Mouse (Mus musculus) stomach, embryonic 16.5 days (tissue): ENCODE measurements around the gene Gpd1. TPM values are rescaled to one million over a fixed set of nuclear protein-coding genes. Genes with fewer than 3 reads are reported as not detected.

ENCODE experiments used
- ATAC-seq: fragments of 200-750 bp; cut with Nextera tagmentation; 2 replicates; pipeline ENCODE4 v1.8.0; 2017; ENCODE audit warnings: moderate number of reproducible peaks, moderate TSS enrichment; ENCODE audit not compliant: insufficient read depth, low FRiP score
- H3K27ac ChIP-seq: fragments of 300-500 bp; sonication (generic); 2 replicates; pipeline ENCODE4 v1.5.1; 2014; ENCODE audit warnings: low read length
- H3K27me3 ChIP-seq: fragments of 300-500 bp; sonication (generic); 2 replicates; pipeline ENCODE4 v1.6.1; 2014; ENCODE audit warnings: low read length, control low read depth, mixed read lengths; ENCODE audit not compliant: control insufficient read depth, insufficient read depth
- H3K36me3 ChIP-seq: fragments of 300-500 bp; sonication (generic); 2 replicates; pipeline ENCODE4 v1.6.1; 2014; ENCODE audit warnings: low read length; ENCODE audit not compliant: control insufficient read depth, insufficient read depth
- H3K4me1 ChIP-seq: fragments of 300-500 bp; sonication (generic); 2 replicates; pipeline ENCODE4 v1.6.1; 2014; ENCODE audit warnings: low read length, control low read depth, mixed read lengths; ENCODE audit not compliant: control insufficient read depth, insufficient read depth
- H3K4me2 ChIP-seq: fragments of 300-500 bp; sonication (generic); 2 replicates; pipeline ENCODE4 v1.6.1; 2014; ENCODE audit warnings: low read depth, low read length, mixed read lengths
- H3K4me3 ChIP-seq: fragments of 300-500 bp; sonication (generic); replicated peaks from 2 replicates; pipeline ENCODE4 v1.5.1; 2014; ENCODE audit warnings: mild to moderate bottlenecking, low read length
- H3K9ac ChIP-seq: fragments of 300-500 bp; sonication (generic); 2 replicates; pipeline ENCODE4 v1.6.1; 2014; ENCODE audit warnings: low read length
- H3K9me3 ChIP-seq: fragments of 300-500 bp; sonication (generic); replicated peaks from 2 replicates; pipeline ENCODE4 v1.6.1; 2016; ENCODE audit warnings: low read length, control low read depth; ENCODE audit not compliant: control insufficient read depth
- WGBS: fragments of 180-500 bp; shearing (Covaris S2); extraction: QIAGEN DNeasy Blood & Tissue Kit; methylation state at CpG from one replicate; pipeline ENCODE4 v1.1.7; 2014; 5-methylcytosine and 5-hydroxymethylcytosine counted together
- polyA plus RNA-seq: library from polyadenylated mRNA; unstranded; fragments of >200 nt; fragmentation: Nextera tagmentation; extraction: Ambion mirVana; gene quantifications from 2 replicates; pipeline ENCODE4 v1.2.1, GENCODE M21; 2015

Gpd1 gene
- polyA plus RNA-seq, 1 experiment from 2014 or later, result 9.2 TPM

DNA sequence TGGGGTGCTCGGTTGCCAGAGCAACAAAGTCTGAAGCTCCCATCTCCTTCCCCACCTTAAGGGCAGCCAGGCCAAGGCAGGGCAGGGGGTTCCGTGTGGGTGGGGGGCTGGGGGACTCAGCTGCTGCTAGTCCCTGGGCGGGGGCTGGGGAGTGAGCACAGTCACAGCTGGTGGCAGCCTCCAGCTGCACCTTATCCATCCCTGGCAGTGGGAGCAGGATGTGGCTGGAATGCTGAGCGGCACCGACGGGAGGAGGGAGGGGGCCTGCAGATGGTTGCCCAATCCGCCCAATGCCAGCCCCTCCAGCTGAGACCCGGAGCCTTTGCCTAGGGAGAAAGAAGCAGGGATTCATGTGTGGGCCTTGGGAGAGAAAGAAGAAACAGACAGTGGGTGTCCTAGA lies 40.2 kb upstream of the Gpd1 start:
- H3K27ac ChIP-seq, result no peak overlapping the region
- no peaks in the 10 kb centered on the region for H3K9me3 ChIP-seq
- 0 out of 2 replicates have a peak, but pooled peaks have one; percentile 34 for ATAC-seq
- 42% methylated on average over 8 of the region's 8 CpGs for WGBS
- no peak overlapping the region for H3K9ac ChIP-seq
- H3K27me3 ChIP-seq, result peaks cover 7% of the 10 kb centered on the region
- H3K4me1 ChIP-seq, result no peaks in the 10 kb centered on the region
- no peaks in the 10 kb centered on the region for H3K36me3 ChIP-seq
- H3K4me2 ChIP-seq, result no peak overlapping the region
- no peak overlapping the region for H3K4me3 ChIP-seq

DNA sequence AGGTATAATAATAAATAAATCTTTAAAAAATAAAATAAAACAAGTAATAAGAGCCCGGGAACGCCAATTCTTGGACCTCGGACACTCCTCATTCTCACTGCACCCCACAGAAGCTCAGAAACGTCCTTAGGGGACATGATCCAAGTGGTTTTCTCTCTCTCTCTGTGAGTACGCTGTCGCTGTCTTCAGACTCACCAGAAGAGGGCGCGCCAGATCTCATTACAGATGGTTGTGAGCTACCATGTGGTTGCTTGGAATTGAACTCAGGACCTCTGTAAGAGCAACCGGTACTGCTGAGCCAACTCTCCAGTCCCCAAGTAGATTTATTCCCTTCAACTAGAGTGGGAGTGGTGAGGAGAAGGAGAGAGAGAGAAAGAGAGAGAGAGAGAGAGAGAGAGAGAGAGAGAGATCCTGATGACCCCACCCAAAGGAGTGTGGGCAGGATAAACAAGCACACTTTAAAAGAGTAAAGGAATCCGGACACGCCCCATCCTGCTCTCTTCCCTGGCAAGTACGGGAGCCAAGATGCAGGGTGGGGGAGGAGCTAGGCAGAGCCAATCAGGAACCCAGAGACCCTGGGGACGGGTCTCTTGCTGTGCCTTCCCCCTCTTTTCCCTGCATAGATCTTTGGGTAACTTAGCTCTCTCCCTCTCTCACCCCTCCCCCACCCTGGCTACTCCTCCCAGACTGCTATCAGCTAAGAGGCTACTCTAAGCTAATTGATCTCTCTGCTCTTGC lies 39.1 kb upstream of the Gpd1 start:
- H3K4me2 ChIP-seq, result no peak overlapping the region
- no peak overlapping the region for H3K4me3 ChIP-seq
- H3K36me3 ChIP-seq, result no peaks in the 10 kb centered on the region
- no peaks in the 10 kb centered on the region for H3K4me1 ChIP-seq
- no peaks in the 10 kb centered on the region; the same call in 1 of the 2 replicates for H3K27me3 ChIP-seq
- no peak overlapping the region for H3K9ac ChIP-seq
- ATAC-seq, result peak; percentile 69; the same call in 1 of the 2 replicates
- no peaks in the 10 kb centered on the region for H3K9me3 ChIP-seq
- H3K27ac ChIP-seq, result no peak overlapping the region
- 14% methylated on average over 13 of the region's 13 CpGs for WGBS

DNA sequence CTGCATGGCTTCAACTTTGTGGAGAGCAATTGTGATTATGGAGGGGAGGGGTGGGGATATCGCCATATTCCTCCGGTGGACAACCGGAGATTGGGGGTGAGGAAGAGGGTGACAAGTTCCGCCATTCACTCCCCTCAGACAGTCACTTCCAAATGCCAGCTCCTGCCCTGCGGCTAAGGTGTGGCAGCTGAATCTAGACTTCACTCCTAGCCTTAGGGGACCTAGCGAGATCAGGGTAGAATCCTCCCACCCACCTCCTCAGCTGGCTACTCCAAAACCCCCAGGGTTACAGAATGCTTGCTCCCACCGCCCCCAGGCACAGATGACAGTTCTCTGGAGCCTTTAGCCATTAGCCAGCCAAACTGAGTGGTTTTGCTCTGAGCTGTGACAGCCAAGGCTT lies 38.3 kb upstream of the Gpd1 start:
- H3K27ac ChIP-seq, result no peak overlapping the region
- no peak overlapping the region for H3K4me3 ChIP-seq
- no peak for ATAC-seq
- no peaks in the 10 kb centered on the region for H3K9me3 ChIP-seq
- H3K9ac ChIP-seq, result no peak overlapping the region
- no peaks in the 10 kb centered on the region for H3K36me3 ChIP-seq
- no peaks in the 10 kb centered on the region; the same call in 1 of the 2 replicates for H3K27me3 ChIP-seq
- no peaks in the 10 kb centered on the region for H3K4me1 ChIP-seq
- 58% methylated on average over 7 of the region's 7 CpGs for WGBS
- no peak overlapping the region for H3K4me2 ChIP-seq

DNA sequence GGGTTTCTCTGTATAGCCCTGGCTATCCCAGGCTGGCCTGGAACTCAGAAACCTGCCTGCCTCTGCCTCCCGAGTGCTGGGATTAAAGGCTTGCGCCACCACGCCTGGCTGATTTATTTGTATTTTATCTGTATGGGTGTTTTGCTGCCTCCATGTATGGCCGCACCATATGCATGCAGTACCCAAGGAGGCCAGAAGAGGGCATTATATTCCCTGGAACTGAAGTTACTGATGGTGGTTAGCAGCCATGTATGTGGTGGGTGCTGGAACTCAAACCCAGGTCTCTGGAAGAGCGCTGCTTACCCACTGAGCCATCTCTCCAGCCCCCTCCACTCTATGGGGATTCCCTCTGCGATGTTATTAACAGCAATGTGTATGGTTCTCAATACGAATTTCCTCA lies 34.4 kb upstream of the Gpd1 start:
- Histone ChIP-seq H3K27me3 (no peaks in the 10 kb centered on the region; the same call in 1 of the 2 replicates), H3K4me2 (no peak overlapping the region), H3K9me3 (no peaks in the 10 kb centered on the region), H3K27ac (no peak overlapping the region), H3K4me1 (no peaks in the 10 kb centered on the region), H3K9ac (no peak overlapping the region), H3K36me3 (no peaks in the 10 kb centered on the region), H3K4me3 (no peak overlapping the region)
- 92% methylated on average over 7 of the region's 7 CpGs for WGBS
- ATAC-seq, result no peak

DNA sequence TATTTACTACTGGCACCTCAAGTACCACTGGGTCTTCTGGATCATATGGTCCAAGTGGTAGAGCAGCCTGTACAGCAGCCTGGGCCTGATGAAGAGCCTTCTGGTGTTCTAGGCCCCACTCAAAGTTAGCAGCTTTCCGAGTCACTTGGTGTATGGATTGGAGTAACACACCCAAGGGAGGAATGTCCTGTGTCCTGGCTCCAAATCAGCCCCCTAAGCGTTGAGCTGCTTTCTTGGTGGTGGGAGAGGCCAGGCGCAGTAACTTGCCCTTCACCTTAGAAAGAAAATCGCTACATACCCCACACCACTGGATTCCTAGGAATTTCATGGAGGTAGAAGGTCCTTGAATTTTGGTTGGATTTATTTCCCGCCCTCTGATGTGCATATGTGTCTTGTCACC lies 33.2 kb upstream of the Gpd1 start:
- Histone ChIP-seq H3K9ac (no peak overlapping the region), H3K4me3 (no peak overlapping the region), H3K36me3 (no peaks in the 10 kb centered on the region), H3K4me2 (no peak overlapping the region), H3K9me3 (no peaks in the 10 kb centered on the region), H3K4me1 (no peaks in the 10 kb centered on the region), H3K27me3 (no peaks in the 10 kb centered on the region; the same call in 1 of the 2 replicates), H3K27ac (no peak overlapping the region)
- 87% methylated on average over 5 of the region's 5 CpGs for WGBS
- no peak for ATAC-seq

DNA sequence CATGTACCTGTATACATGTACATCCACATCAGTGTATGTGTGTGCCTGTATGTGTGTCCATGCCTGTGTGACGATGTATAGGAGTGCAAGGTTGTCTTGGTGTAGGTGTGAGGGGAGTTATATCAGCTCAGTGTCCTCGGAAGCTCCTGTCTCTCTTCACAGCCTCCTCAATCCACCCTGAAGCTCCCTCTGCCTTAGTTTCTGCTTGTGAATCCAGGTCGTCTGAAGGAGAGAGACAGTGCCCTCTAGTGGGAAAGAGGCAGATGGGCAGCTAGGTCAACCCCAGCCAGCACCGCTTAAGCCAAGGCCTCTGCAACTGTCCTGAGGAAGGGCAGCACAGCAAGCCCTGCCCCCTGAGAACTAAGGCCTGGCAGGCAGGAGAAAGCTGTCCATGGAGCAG lies 28.6 kb upstream of the Gpd1 start:
- H3K4me3 ChIP-seq, result no peak overlapping the region
- 0 out of 2 replicates have a peak, but pooled peaks have one; percentile 17 for ATAC-seq
- H3K9ac ChIP-seq, result no peak overlapping the region
- H3K27me3 ChIP-seq, result peaks cover 8% of the 10 kb centered on the region; the same call in 1 of the 2 replicates
- no peaks in the 10 kb centered on the region for H3K36me3 ChIP-seq
- H3K4me2 ChIP-seq, result no peak overlapping the region
- no peak overlapping the region for H3K27ac ChIP-seq
- WGBS, result 5% methylated on average over 4 of the region's 4 CpGs
- no peaks in the 10 kb centered on the region for H3K4me1 ChIP-seq
- H3K9me3 ChIP-seq, result no peaks in the 10 kb centered on the region

DNA sequence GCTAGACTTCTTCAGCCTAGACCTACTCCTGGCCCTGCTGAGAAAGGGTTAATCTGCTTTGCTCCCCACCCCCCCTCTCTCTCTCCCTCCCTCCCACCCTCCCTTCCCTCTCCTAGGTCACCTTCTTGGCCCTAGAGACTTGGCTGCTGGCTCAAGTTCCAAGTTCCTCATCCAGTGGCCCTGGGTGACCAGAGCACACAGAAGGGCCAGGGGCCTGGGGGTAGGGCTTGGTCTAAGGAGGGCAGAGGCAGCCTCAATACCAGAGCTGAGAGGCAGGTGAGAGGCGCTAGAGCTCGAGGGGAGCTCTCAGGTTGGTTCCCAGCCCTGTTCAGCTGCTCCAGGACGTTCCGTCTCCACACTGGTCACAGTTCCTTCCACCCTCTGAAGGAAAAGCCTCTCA lies 26.4 kb upstream of the Gpd1 start:
- no peak overlapping the region for H3K4me3 ChIP-seq
- no peaks in the 10 kb centered on the region for H3K9me3 ChIP-seq
- no peak overlapping the region for H3K27ac ChIP-seq
- 17% methylated on average over 4 of the region's 4 CpGs for WGBS
- H3K4me2 ChIP-seq, result no peak overlapping the region
- no peak for ATAC-seq
- no peaks in the 10 kb centered on the region for H3K36me3 ChIP-seq
- H3K9ac ChIP-seq, result no peak overlapping the region
- no peaks in the 10 kb centered on the region for H3K4me1 ChIP-seq
- H3K27me3 ChIP-seq, result peaks cover 8% of the 10 kb centered on the region; the same call in 1 of the 2 replicates

DNA sequence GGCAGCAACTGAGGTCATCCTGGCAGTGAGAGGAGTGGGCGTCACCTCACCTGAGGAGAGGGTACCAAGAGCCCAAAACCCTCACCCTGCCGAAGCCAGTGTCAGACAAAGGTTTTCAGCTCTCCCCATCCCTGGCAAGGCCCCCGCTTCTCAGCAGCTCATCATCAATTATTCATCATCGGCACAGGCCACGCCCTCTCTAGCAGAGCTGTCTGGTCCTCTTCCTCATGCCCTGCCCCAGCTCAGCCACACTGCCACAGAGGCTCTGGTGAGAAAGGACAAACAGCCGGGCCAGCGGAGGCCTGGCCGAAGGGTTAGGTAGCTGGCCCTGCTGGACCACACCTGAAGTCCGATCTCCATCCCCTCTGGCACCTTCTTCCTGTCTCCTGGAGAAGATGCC lies 25.3 kb upstream of the Gpd1 start:
- H3K9ac ChIP-seq, result no peak overlapping the region
- no peak for ATAC-seq
- H3K27me3 ChIP-seq, result peaks cover 8% of the 10 kb centered on the region; the same call in 1 of the 2 replicates
- no peaks in the 10 kb centered on the region for H3K4me1 ChIP-seq
- no peaks in the 10 kb centered on the region for H3K36me3 ChIP-seq
- H3K9me3 ChIP-seq, result no peaks in the 10 kb centered on the region
- no peak overlapping the region for H3K4me3 ChIP-seq
- no peak overlapping the region for H3K4me2 ChIP-seq
- H3K27ac ChIP-seq, result no peak overlapping the region
- 36% methylated on average over 9 of the region's 9 CpGs for WGBS

DNA sequence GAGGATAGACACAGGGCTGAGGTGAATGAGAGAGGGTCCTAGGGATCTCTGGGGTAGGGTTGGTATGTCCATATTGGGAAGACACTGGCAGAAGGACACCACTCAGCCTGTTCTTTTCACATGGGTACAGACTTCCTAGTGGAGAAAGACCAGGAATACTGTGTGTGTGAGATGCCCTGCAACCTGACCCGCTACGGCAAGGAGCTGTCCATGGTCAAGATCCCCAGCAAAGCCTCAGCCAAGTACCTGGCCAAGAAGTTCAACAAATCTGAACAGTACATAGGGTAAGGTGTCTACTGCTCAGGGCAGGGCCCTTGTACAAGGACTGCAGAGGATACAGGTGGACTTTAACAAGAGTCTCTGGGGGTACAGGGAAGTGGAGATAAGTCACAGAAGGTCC lies 20.0 kb upstream of the Gpd1 start:
- no peak overlapping the region for H3K4me3 ChIP-seq
- no peaks in the 10 kb centered on the region for H3K9me3 ChIP-seq
- H3K4me2 ChIP-seq, result no peak overlapping the region
- H3K9ac ChIP-seq, result no peak overlapping the region
- no peaks in the 10 kb centered on the region for H3K27me3 ChIP-seq
- ATAC-seq, result no peak
- 18% methylated on average over 2 of the region's 2 CpGs for WGBS
- no peak overlapping the region for H3K27ac ChIP-seq
- H3K4me1 ChIP-seq, result peaks cover 11% of the 10 kb centered on the region; the same call in 1 of the 2 replicates
- no peaks in the 10 kb centered on the region for H3K36me3 ChIP-seq
